Mouse (Mus musculus) limb, embryonic 10.5 days (tissue): ENCODE results near the gene Hist1h3g. TPM values are rescaled to one million over a fixed set of nuclear protein-coding genes. Genes with fewer than 3 reads are reported as not detected.
"Not testable (repeated sequence)": the region's sequence is repeated elsewhere in the genome, so short reads cannot be mapped to it uniquely, and the experiment has no call there.

Experiments used
- DNase-seq: peaks from one replicate; pipeline ENCODE4 v3.0.0-alpha.2; 2017; ENCODE audit warnings: low spot score
- H3K27ac ChIP-seq: fragments of 300-500 bp; sonication (generic); 2 replicates; pipeline ENCODE4 v1.5.1; 2016; ENCODE audit warnings: mild to moderate bottlenecking
- H3K27me3 ChIP-seq: fragments of 300-500 bp; sonication (generic); 2 replicates; pipeline ENCODE4 v1.6.1; 2016; ENCODE audit warnings: low read depth, mild to moderate bottlenecking; ENCODE audit not compliant: poor library complexity, severe bottlenecking
- H3K36me3 ChIP-seq: fragments of 300-500 bp; sonication (generic); 2 replicates; pipeline ENCODE4 v1.6.1; 2016; ENCODE audit warnings: mild to moderate bottlenecking, moderate library complexity
- H3K4me1 ChIP-seq: fragments of 300-500 bp; sonication (generic); 2 replicates; pipeline ENCODE4 v1.6.1; 2016
- H3K4me3 ChIP-seq: fragments of 300-500 bp; sonication (generic); 2 replicates; pipeline ENCODE4 v1.5.1; 2016; ENCODE audit warnings: mild to moderate bottlenecking, moderate library complexity
- H3K9me3 ChIP-seq: fragments of 300-500 bp; sonication (generic); replicated peaks from 2 replicates; pipeline ENCODE4 v1.6.1; 2016; ENCODE audit warnings: mild to moderate bottlenecking
- WGBS: fragments of 180-500 bp; shearing (Covaris S2); methylation state at CpG from one replicate; pipeline ENCODE4 v1.1.7; 2016; 5-methylcytosine and 5-hydroxymethylcytosine counted together
- polyA plus RNA-seq: library from polyadenylated mRNA; unstranded; fragments of >200 nt; fragmentation: Nextera tagmentation; extraction: Ambion mirVana; gene quantifications from 2 replicates; pipeline ENCODE4 v1.2.1, GENCODE M21; 2016

Hist1h3g gene
- polyA plus RNA-seq, 1 experiment from 2014 or later, result 4.7 TPM

DNA sequence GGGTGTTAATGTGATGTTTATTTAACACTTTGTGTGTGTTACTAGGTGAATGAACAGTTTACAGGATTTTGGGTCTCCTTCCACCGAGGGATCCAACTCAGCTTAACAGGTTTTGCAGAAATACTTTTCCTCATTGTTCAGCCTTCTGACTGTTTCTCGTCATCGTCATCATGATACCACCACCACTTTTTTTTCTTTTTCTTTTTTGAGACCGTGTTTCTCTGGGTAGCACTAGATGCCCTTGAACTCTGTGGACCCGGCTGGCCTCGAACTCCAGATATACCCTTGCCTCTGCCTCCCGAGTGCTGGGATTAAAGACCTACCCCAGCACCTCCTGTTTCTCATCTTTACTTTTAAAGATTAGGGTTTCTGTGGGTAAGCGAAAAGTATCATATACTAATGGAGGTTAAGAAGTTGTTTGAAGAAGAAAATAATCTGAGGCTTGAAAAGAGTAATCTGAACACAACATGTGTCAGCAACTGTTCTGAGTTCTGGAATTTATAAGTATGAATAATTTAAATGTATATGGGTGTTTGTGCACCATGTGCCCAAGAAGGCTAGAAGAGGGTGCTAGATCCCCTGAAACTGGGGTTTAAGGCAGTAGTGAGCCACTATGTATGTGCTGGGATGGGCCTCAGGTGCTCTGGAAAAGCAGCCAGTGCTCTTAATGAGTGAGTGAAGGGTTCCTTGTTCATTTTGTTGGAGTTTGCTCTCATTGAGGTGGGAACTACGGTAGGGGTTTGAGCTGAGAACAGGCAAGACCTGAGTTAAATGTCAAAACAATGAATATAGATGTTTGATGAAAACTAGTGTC is 2.8 kb upstream of the Hist1h3g start:
- H3K36me3 ChIP-seq, result no peaks in the 10 kb centered on the region
- peak overlapping the region; percentile 63 for H3K4me3 ChIP-seq
- H3K4me1 ChIP-seq, result peaks cover 34% of the 10 kb centered on the region
- 27% methylated on average over 9 of the region's 9 CpGs for WGBS
- H3K27me3 ChIP-seq, result no peaks in the 10 kb centered on the region
- DNase-seq, result peak; percentile 41
- H3K27ac ChIP-seq, result peak overlapping the region; percentile 97
- no peaks in the 10 kb centered on the region for H3K9me3 ChIP-seq

- DNase-seq, result peak; percentile 75
- H3K27me3 ChIP-seq, H3K36me3 ChIP-seq, H3K9me3 ChIP-seq: not testable (repeated sequence)
- H3K4me1 ChIP-seq, result peaks cover 42% of the 10 kb centered on the region
- WGBS, result under 1% methylated on average over 31 of the region's 53 CpGs
- H3K27ac ChIP-seq, result peak within 1 kb of the TSS; percentile 97
- peak within 1 kb of the TSS; percentile 63 for H3K4me3 ChIP-seq
These were observed 1.5 kb upstream of the Hist1h3g start, which contains the start of gene Hist1h2af for GRCm38 (mm10) chr13:23533560-23534367. Gene Hist1h2af, plus strand, starts transcription at chr13:23533906.

- WGBS, result under 1% methylated on average over 15 of the region's 15 CpGs
- no peaks in the 10 kb centered on the region for H3K27me3 ChIP-seq
- no peaks in the 10 kb centered on the region for H3K9me3 ChIP-seq
- peak; percentile 54 for DNase-seq
- peaks cover 36% of the 10 kb centered on the region for H3K4me1 ChIP-seq
- no peaks in the 10 kb centered on the region for H3K36me3 ChIP-seq
- H3K4me3 ChIP-seq, result peak overlapping the region; percentile 63
- peak overlapping the region; percentile 97 for H3K27ac ChIP-seq
These were observed 672 bp upstream of the Hist1h3g start for GRCm38 (mm10) chr13:23534368-23535131.

DNA sequence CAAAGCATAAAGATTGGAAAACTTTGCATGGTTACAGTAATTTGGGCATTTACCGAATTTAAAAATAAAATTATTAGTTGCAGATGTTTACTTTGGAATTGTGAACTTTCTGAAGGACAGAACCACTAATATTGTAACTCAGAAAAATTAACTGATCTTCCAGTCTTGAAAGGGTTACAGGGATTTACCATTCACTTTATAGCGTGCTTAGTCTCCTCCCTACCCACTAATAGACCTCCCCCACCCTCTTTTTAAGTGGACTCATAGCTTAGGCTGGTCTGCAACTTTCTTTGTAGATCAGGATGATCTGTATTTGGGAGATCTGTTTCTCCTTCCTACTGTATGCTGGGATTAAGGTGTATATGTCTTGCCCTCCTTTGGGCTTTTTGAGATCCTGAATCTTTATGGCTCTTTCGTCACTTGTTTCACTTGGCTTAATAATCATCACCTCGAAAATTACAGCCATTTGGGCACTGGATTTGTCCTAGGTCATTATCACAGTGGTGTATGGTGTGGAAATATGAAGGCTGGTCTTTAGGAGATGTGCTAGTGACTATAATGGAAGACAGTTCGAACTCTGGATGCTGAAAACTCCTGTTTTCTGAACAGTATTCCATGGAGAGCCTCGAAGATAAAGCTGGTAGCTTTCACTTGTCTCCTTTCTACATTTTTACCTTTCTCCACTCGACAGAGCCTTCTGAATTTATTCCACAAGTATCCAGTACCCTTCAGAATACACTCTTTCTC is 1.0 kb downstream of the Hist1h3g start:
- no peak for DNase-seq
- no peaks in the 10 kb centered on the region for H3K36me3 ChIP-seq
- no peaks in the 10 kb centered on the region for H3K9me3 ChIP-seq
- 22% methylated on average over 7 of the region's 7 CpGs for WGBS
- H3K27ac ChIP-seq, result peak overlapping the region; percentile 97
- H3K4me1 ChIP-seq, result peaks cover 34% of the 10 kb centered on the region
- H3K27me3 ChIP-seq, result no peaks in the 10 kb centered on the region
- H3K4me3 ChIP-seq, result peak overlapping the region; percentile 63

GRCm38 (mm10) chr13:23537006-23537710 is 1.9 kb downstream of the Hist1h3g start:
- H3K27me3 ChIP-seq, result no peaks in the 10 kb centered on the region
- H3K36me3 ChIP-seq, result no peaks in the 10 kb centered on the region
- peak overlapping the region; percentile 63 for H3K4me3 ChIP-seq
- WGBS, result 83% methylated on average over 3 of the region's 3 CpGs
- peaks cover 36% of the 10 kb centered on the region for H3K4me1 ChIP-seq
- no peaks in the 10 kb centered on the region for H3K9me3 ChIP-seq
- no peak for DNase-seq
- H3K27ac ChIP-seq, result peak overlapping the region; percentile 97

DNA sequence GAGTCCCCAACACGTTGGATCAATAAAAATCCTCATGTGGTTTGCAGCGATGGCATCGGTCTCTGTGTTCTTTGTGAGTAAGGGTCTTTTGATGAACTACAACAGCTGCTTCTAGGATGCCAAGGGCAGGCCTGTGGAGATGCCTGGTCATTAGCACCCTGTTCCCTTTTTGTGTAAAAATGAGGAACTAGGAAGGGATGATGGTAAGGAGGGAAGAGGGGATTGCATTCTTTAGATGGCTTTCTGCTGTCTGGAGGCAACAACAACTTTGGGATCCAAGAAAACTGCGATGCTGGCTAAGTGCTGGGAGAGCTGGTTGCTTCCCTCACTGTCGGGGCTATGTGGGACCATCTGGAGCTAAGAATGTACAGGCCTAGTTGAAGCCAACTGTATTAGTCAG is 3.0 kb downstream of the Hist1h3g start:
- Histone ChIP-seq H3K27ac (peak overlapping the region; percentile 69), H3K27me3 (no peaks in the 10 kb centered on the region), H3K36me3 (no peaks in the 10 kb centered on the region), H3K4me3 (no peak overlapping the region), H3K4me1 (peaks cover 30% of the 10 kb centered on the region), H3K9me3 (no peaks in the 10 kb centered on the region)
- WGBS, result 68% methylated on average over 5 of the region's 5 CpGs
- no peak for DNase-seq

DNA sequence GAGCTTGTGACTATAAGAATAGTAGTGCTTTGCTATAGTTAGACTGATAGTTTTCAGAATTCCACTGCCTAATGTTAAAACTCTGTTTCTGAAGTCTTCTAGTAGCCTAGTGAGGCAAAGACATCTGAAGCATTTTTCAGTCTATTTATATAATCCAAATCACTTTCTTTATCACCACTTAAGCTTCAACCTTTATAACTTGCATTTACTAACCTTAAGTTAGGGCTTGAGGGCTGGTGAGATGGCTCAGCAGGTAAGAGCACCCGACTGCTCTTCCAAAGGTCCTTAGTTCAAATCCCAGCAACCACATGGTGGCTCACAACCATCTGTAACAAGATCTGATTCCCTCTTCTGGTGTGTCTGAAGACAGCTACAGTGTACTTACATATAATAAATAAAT is 4.6 kb downstream of the Hist1h3g start:
- peaks cover 30% of the 10 kb centered on the region for H3K4me1 ChIP-seq
- not testable (repeated sequence) for H3K36me3 ChIP-seq, H3K27ac ChIP-seq, H3K27me3 ChIP-seq, DNase-seq, H3K4me3 ChIP-seq, H3K9me3 ChIP-seq
- WGBS, result 69% methylated on average over 1 of the region's 1 CpGs

GRCm38 (mm10) chr13:23541497-23541896 is 6.3 kb downstream of the Hist1h3g start:
- 93% methylated on average over 3 of the region's 3 CpGs for WGBS
- Histone ChIP-seq H3K27me3 (no peaks in the 10 kb centered on the region), H3K9me3 (no peaks in the 10 kb centered on the region), H3K4me3 (no peak overlapping the region), H3K36me3 (no peaks in the 10 kb centered on the region), H3K27ac (no peak overlapping the region), H3K4me1 (peaks cover 25% of the 10 kb centered on the region)
- DNase-seq, result no peak

- H3K27ac ChIP-seq, result peak overlapping the region; percentile 96
- peak overlapping the region; percentile 57 for H3K4me3 ChIP-seq
- 11% methylated on average over 3 of the region's 3 CpGs for WGBS
- not testable (repeated sequence) for H3K36me3 ChIP-seq, H3K9me3 ChIP-seq, H3K27me3 ChIP-seq, DNase-seq
- peaks cover 16% of the 10 kb centered on the region for H3K4me1 ChIP-seq
These were observed 7.2 kb downstream of the Hist1h3g start for GRCm38 (mm10) chr13:23542225-23542980.

DNA sequence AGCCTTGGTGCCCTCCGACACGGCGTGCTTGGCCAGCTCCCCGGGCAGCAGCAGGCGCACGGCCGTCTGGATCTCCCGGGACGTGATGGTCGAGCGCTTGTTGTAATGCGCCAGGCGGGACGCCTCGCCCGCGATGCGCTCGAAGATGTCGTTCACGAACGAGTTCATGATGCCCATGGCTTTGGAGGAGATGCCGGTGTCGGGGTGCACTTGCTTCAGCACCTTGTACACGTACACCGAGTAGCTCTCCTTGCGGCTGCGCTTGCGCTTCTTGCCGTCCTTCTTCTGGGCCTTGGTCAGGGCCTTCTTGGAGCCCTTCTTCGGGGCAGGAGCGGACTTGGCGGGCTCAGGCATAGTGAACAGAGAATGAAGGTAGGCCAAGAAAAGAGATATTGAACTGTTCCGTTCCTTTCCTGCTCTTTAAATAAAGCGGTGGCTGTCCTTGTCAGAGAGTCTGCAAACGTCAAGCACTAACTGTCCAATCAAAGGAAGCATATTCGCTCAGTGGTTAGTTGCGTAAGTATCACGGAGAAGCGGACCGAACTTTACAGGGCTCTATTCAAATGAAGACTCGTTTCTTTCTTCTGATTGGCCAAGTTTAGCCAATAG is 7.9 kb downstream of the Hist1h3g start, which contains the start of gene Hist1h2bh:
Gene Hist1h2bh, minus strand, starts transcription at position 394 of the 609 bp plus-strand sequence.
- Histone ChIP-seq H3K27ac (peak within 1 kb of the TSS; percentile 96), H3K4me1 (peaks cover 12% of the 10 kb centered on the region), H3K4me3 (peak within 1 kb of the TSS; percentile 57)
- H3K27me3 ChIP-seq, H3K9me3 ChIP-seq, H3K36me3 ChIP-seq: not testable (repeated sequence)
- DNase-seq, result peak; percentile 74
- WGBS, result under 1% methylated on average over 42 of the region's 42 CpGs
